Mouse (Mus musculus) yolk sac, embryonic 10.5 days (tissue): Measurements from ENCODE around the gene Ubiad1.

Source experiments
- DNase-seq: peaks from one replicate; pipeline ENCODE4 v3.0.0-alpha.2; 2017; ENCODE audit warnings: low spot score

The Ubiad1 gene

DNA sequence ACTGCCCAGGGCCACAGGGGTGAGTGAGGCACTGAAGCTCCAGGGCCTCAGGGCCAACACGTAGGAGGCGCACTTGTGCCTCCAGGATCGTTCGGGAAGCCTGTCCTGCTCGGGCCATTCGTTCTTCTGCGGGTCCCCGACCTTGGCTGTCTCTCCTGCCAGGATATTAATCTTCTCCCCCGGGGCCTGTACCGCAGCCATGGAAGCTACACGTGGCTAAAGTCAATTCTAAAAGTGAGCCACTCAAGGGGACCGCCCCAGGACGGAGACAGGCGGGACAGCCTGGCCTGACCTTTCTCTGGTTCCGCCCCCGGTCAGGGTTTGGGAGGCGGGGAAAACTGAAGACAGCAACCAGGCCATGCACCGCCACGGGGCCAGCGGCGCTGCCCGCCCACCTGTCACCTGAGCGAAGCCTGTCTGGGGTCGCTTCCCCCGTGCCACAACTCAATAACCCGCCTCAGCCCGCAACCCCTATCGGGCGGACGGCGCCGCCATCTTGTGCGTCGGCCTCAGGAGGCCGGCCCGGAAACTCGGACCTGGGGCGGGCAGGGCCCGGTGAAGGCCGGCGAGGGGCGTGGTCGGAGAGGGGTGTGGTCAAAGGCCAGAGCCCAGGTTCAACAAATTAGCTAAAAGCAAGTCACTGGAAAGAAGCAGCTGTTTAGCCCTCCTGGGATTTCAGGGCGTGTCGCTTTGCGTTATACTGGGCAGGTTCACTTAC is at the start of gene Ubiad1:
Gene Ubiad1 (minus strand): TSS at position 522 of the 718 bp plus-strand sequence.
- DNase-seq: peak; percentile 95

DNA sequence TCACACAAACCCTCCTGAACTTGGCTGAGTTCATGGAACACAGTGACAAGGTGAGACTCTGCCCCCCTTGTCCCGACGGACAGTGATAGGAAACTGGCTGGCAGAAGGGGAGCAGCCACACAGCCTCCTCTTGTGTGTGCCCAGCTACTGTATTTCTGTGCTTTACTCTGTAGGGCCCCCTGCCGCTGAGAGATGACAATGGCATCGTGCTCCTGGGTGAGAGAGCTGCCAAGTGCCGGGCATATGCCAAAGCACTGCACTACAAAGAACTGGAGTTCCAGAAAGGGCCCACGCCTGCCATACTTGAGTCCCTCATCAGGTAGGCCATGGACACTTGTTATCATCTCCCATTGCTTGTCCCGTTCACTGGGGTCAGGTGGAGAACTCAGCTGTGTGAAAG is 46.9 kb upstream of the Ubiad1 start:
- DNase-seq: no peak

DNA sequence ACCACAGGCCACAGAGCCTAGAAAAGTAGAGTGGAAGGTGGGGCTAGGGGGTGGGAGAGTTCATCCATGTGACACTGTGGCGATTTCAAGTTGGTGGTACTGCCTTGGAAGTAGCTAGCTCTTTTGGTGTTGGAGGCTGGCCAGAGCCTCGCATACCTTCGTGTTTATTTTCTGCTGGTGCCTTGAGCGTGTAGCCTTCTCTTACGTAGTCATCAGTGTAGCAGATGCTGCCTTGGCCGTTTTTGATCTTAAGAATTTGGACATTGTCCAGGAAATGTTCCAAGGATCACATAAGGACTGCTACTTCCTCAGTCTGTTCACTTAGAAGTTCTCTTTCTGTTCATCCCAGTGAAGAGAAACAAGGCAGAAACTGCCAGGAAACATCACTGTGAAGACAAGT is 45.9 kb upstream of the Ubiad1 start:
- DNase-seq: no peak

DNA sequence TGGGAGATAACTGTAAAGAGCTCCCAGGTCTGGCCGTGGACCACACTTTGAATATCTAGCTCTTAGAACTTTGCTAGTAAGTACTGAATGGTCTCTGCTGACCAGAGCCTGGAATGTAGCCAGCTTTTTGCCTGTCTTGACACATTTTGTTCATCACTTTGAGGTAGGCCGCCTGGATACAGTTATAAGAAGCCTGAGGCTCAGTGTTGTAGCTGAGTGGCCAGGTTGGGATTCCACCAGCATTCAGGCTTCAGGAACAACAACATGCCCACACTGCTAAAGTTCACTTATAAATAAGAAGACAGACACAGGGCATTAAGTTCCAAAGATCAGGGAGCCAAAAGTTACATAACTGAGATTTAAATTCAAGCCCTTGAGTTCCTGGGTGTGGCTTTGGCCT is 43.3 kb upstream of the Ubiad1 start:
- no peak for DNase-seq

DNA sequence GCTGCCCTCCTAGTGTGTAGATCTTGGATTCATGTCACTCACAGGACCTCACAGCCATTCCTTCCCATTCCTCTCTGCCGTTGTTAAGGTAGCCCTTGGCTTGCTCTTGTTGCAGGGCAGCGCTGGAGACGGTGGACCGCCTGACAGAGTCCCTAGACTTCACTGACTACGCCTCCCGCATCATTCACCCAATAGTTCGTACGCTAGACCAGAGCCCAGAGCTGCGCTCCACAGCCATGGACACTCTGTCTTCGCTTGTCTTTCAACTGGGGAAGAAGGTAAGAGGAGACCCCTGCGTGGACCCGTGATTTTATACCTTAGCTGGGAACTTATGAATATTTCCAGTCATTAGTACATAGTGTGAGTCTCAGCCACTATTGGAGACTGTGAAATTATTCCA is 39.9 kb upstream of the Ubiad1 start:
- DNase-seq: no peak

DNA sequence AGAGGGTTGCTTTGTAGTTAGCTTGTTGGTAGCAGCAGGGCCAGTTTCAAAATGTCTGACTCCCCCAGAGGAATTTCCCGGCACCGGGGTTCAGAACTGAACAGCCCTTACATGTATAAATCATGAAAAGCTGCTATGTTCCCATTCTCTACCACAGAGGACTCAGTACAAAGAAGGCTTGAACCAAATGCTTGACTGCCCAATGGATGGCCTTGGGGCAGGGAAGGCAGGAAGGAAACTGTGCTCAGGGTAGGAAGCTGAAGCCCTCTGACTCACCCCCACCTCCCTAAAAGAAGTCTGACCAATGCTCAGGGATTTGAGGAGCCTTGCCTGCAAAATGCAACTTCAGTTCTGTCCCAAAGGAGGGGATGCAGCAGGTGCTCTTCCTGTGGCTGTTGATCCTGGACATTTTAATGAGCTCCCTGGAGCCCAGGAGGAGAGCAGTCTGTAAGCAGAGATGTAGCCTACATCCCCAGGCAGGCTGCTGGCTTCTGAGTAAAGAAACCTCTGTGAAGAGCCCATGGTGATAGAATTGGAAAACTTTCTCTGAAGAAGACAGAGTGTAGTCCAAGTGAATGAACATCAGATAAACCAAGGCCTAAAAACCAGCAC is 37.1 kb upstream of the Ubiad1 start:
- no peak for DNase-seq

DNA sequence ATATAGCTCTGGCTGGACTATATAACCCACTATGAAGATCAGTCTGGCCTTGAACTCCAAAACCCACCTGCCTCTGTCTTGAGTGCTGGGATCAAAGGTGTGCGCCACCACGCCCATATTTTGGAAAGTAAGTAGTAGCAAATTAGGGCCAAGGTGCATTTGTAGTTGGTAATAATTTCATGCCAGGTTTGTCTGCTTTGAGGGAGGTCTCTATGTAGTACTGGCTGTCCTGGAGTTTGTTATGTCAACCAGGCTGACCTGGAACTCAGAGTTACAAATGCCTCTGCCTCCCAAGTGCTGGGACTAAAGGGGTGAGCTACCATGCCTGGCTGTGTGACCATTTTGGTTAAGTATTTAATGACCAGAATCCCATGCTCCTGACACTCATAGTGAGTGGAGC is 35.7 kb upstream of the Ubiad1 start:
- no peak for DNase-seq

DNA sequence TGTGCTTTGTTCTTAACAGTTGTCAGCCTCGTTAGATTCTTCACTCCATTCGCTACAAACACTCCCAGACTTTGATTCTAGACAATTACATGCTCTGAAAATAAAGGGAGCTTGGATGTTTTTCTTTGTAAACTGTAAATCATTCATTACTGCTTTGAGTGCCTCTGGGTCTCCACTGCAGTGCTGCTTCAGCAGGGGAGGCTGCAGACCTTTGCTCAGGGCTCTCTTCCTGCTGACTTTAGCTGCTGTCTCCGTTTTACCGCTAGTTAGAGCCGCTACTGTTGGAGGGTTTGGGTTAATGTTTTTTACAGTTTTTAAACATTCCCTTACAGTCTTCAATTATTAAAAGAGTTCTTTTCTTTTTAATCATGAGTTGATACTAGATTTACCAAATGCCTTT is 28.9 kb upstream of the Ubiad1 start:
- peak; percentile 66 for DNase-seq

DNA sequence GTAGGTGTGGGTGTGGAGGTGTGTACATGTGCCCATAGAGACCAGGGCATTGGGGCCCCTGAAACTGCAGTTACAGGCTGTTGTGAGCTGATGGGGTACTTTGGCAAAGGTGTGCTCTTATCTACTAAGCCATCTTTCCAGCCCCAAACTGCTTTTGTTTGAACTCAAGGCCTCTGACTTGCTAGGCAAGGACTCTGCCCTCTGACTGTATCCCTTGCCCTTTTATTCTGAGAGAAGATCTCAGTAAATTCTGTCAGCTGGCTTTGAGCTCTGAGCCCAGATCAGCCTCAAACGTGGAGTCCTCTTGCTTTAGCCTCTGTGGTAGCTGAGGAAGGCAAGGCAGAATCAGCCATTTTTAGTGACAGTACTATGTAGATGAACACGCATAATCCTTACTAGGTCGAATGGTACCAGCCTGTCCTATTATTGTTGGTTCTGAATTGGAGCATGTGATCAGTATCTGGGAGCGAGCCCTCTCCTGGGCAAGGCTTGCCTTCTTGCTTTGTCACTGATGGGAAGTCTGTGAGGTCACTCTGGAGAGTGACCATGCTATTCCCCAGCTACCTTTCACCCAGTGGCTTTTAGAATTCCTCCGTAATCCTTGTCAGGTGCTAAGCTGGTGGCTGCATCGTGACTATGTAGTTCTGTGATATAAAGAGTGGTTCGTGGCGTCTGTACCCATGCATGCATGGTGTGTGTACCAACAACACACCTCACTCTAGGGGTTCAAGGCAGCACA is 28.0 kb upstream of the Ubiad1 start:
- DNase-seq: peak; percentile 53

DNA sequence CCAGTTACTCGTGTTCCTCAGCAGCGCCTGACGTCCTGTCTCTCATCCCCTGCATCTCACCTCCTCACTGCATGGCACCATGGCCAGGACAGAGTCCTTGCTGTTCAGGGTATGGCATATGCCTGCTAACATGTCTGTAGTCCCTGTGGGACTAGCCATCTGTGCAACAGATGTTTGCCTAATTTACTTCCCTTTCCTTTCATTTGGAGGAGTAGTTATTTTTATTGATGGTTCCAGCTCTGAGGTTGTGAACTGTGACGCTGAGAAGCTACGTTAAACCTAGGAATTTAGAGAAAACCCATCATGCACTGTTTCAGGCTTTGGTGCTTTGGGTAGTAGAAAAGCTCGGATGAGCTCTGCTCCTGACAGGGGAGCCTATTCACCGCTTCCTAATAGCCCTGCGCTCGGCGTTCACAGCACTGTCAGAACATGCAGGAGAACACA is 26.8 kb upstream of the Ubiad1 start:
- no peak for DNase-seq

DNA sequence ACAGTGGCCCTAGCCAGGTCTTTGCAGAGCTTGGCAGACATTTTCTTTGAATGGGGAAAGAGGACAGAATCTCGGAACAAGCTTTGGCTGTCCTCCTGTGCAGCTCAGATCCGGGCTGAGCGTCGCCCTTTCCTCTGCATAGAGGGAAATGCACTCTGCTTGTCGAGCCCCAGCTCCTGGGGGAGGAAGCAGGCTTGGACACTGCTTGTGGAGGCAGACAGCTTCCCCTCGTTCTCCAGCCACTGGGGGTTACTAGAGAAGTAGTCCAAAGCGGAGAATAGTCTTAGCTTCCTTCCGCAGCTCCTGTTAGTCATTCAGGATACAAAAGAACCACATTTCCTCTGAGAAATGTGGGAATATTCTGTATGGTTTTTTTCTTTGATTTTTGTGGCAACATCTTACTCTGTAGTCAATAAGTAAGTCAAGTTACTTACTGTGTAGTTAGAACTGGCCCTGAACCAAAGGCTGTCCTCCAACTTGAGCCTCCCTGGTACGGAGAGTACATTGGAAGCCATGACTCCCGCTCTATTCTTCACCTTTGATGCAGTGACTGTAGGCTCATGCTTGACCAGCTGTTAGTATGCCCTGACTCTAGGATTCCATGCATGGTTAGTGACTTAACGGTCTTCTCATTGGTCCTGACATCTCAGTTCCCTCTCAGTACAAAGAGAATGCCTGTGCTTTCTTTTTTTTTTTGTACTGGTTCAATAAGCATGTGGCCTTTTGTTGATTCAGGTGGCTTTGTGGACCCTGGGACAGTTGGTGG is 25.1 kb upstream of the Ubiad1 start:
- DNase-seq: no peak

DNA sequence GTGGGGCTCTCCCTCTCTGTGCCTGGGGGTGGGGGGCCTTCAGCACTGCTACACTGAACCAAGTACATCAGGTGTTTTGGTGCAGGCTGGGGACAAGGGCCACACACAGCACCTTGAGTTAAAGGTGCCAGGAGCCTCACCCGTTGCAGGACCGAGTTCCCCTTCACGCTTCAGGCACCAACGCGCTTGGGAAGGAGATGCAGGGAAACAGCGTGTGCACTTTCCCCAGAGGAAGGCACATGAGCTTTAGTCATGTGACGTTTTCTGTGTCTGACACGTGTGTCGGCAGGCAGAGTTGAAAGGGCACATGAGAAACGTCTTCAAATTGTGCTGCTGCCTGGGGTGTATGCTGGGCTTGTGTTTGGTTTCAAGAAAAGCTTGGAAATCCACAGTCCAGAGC is 23.8 kb upstream of the Ubiad1 start:
- DNase-seq: no peak

DNA sequence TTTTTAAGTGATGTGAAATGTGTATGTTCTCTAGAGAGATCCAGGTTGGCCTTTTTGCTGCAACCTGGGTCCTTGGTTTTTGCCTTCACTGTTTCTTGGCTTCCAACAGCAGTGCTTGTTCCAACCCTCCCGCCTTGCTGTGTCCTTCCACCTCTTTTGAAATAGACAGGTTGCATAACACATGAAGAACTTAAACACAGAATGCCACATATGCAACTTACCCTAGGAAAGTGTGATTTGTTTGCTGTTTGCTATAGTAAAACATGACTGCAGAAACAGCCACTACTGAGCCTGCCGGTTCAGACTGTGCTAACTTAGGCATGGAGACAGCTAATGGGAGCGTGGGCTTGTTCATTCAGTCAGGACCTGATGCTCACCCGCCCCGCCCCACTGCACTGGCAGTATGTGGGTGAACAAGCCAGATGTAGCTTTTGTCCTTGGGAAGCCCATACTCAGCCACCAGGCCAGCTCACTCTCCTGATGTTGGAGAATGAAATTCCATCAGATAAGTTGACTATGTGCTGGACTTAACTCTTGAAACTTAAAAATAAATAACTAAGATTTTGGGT is 22.0 kb upstream of the Ubiad1 start:
- DNase-seq: no peak

DNA sequence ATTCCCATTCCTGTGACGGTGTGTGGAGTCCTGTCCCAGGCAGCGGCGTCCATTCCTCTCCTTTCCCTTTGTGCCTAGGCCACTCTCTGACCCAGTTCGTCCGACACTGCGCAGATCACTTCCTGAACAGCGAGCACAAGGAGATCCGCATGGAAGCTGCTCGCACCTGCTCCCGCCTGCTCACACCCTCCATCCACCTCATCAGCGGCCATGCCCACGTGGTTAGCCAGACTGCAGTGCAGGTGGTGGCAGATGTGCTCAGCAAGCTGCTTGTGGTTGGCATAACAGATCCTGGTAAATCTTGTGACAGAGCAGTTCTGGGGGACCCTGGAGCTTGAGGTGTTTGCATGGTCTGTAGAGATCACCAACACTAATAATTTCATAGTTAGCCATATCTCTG is 20.3 kb upstream of the Ubiad1 start:
- DNase-seq: no peak

DNA sequence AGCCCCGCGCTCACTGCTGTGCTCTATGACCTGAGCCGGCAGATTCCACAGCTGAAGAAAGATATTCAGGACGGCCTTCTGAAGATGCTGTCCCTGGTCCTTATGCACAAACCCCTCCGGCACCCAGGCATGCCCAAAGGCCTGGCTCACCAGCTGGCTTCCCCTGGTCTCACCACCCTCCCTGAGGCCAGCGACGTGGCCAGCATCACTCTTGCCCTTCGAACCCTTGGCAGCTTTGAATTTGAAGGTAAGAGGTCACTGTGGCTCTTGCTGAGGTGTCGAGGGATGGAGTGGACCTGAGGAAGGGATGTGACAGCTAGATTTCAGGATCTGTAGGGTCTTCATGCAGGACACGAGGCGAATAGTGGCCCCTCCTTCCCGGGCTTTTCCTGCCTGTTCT is 19.7 kb upstream of the Ubiad1 start:
- no peak for DNase-seq

DNA sequence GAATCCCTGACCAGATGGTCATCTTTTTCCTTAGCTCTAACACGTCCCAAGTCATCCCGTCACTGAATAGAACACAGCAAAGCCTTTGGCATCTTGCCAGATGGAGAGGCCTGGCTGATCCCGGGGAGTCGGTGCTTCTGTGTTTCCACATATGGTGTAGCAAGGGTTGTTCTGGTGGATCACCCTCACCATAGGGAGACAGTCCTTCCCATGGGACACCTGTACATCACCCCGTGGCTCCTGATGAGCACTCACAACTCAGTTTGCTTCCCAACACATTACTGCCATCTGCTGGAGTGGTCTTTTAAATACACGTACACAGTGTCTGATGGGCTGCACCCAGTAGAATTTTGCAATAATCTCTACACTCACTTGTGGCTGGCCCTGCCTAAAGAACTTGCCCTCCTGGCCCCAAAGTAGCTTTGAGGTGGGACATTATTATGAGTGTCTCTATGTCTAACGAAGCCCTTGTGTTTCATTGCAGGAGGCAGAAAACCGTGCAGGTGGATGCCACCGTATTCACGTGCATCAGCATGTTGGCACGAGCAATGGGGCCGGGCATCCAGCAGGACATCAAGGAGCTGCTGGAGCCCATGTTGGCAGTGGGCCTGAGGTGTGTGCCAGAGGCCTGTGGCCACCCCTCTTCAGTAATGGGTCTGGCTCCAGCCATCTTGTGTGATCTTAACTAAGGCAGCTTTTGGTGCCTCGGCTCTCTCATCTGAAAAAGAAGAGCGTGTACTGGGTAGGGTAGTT is 18.8 kb upstream of the Ubiad1 start:
- peak; percentile 45 for DNase-seq

DNA sequence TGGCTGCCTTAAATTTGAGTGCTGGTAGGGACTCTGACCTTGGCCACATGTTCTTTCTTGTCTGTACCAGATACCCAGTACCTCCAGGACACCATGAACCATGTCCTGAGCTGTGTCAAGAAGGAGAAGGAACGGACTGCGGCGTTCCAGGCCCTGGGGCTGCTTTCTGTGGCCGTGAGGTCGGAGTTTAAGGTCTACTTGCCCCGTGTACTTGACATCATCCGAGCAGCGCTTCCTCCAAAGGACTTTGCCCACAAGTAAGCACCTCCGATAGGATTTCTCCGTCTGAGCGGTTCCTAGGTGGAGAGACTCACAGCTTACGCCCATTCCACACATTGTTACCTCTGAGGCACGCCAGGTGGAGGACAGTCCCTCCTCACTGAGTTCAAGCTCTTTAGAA is 18.1 kb upstream of the Ubiad1 start:
- DNase-seq: peak; percentile 66

DNA sequence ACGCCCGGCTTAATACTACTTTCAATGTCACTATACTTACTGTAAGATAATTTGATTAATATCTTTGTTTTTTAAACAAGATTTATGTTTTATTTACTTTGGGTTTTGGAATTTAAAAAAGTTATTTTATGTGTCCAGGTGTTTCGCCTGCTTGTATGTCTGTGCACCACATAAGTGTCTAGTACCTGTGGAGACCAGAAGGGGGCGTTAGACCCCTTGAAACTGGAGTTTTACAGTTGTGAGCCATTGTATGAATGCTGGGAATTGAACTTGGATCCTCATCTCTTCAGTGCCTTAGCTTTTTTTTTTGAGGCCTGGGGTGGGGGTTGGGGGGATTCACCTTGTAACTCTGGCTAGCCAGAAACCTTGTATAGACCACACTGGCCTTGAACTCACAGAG is 17.2 kb upstream of the Ubiad1 start:
- no peak for DNase-seq

DNA sequence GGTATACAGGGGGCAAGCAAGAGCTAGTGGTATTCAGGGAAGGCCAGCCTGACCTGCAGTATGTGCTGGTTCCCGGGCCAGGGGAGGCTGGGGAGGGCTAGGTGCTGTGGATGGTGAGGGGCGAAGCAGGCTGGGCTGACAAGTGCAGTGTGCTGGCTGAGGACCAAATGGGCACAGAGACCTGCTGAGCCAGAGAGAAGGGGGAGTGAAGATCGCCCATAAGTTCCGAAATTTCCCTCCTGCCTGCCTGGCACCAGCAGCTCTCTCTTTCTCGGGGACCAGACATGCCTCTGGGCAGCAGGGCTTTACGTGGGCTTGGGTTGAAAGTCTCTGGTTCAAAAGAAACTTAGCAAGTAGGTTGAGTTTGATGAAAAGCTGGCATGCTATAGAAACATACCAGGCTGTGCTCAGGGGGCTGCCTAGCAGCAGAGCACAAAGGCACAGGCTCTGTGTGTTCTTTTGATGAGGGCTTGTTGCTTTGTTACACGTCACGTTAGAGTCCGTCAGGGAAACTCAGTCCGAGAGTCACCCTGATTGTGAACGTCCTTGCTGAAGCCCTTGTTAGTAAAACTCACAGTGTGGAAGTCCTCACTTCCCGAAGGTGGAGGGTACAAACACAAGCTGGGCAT is 16.2 kb upstream of the Ubiad1 start:
- DNase-seq: no peak

DNA sequence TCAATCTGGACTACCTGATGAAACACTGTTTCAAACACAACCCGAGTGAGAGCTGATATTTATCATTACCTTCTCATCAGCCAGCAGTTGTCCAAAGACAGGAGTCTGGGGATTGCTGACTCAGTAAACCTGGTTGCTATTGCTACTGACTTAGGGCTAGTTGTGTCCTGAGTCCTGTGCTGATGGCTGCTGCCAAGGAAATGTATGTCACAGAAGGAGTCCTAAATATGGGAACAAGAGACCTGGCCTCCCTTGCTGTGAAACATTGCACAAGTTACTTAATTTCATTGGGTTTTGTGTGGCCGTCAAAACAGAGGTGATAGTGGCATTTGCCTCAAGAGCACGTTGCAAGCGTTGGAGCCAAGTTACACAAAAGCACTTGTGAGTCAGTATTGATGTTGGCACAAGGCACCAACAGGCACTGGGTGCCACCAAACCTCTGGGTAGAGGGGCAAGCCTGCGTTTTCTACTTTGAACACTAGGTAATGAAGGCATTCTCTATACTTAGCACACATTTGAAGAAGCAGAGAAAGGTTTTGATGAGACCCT is 11.0 kb upstream of the Ubiad1 start:
- no peak for DNase-seq

DNA sequence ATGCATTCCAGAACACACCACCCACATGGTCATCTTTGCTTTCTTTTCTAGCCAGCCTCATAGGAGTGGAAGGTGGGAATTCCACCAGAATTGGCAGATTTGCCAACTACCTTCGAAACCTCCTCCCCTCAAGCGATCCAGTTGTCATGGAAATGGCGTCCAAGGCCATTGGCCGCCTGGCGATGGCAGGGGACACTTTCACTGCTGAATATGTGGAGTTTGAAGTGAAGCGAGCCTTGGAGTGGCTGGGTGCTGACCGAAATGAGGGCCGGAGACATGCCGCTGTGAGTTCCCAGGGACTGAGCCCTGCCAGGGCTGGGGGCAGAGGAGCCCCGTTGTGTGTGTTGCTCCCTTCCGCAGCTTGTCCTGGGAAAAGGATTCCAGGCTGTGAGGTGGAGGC is 9.1 kb upstream of the Ubiad1 start:
- no peak for DNase-seq
